ENCODE assay signal across 20 mouse cellular contexts in genomic region chr10:82847821-82848459, GRCm38 (mm10). TPM values are rescaled to one million over a fixed set of nuclear protein-coding genes. Genes with fewer than 3 reads are reported as not detected.
DNase-seq lines count a peak whose midpoint lies in the region; ATAC-seq and TF ChIP-seq lines count a peak whose summit lies in the region.
"Had no signal": no experiment of that assay in that cellular context is flagged by ENCODE, and none has a peak within 500 bp of the region (broad histone marks: within the 10 kb centered on the region; RNA-seq: fewer than 3 reads in every experiment).

No protein-coding gene starts in this region.

- peak; percentile 48; the same call in 1 of the 2 replicates for ATAC-seq in liver, postnatal 0 days
- peak; percentile 89 for ATAC-seq in intestine, embryonic 15.5 days
- no peak for ATAC-seq in hindbrain, postnatal 0 days
- ATAC-seq: midbrain, embryonic 16.5 days had no signal

- H3K27me3 ChIP-seq in liver, postnatal 0 days (ENCODE audit: insufficient read depth, low read length) = no peaks in the 10 kb centered on the region
- H3K27me3 ChIP-seq in intestine, embryonic 15.5 days (replicated peaks) = no peaks in the 10 kb centered on the region
- no peaks in the 10 kb centered on the region for H3K27me3 ChIP-seq in kidney, adult 2 months (replicated peaks; ENCODE audit: control insufficient read depth, insufficient read depth, low read length)
- no peaks in the 10 kb centered on the region for H3K27me3 ChIP-seq in hindbrain, postnatal 0 days (ENCODE audit: insufficient read depth, low read length)
- H3K27me3 ChIP-seq: embryonic facial prominence, embryonic 15.5 days; hindbrain, embryonic 15.5 days; limb, embryonic 13.5 days had no signal

- WGBS in liver, postnatal 0 days (ENCODE audit: insufficient replicate concordance) = 62% methylated on average over 9 of the region's 9 CpGs
- 59% methylated on average over 9 of the region's 9 CpGs for WGBS in intestine, embryonic 15.5 days
- WGBS in kidney, adult 2 months = 52% methylated on average over 9 of the region's 9 CpGs
- WGBS in hindbrain, postnatal 0 days = 83% methylated on average over 9 of the region's 9 CpGs

- H3K4me2 ChIP-seq in liver, postnatal 0 days (ENCODE audit: low read depth, low read length) = no peak overlapping the region
- H3K4me2 ChIP-seq in intestine, embryonic 15.5 days (replicated peaks) = no peak overlapping the region
- H3K4me2 ChIP-seq in hindbrain, postnatal 0 days (ENCODE audit: low read depth, low read length) = no peak overlapping the region
- H3K4me2 ChIP-seq: embryonic facial prominence, embryonic 15.5 days; hindbrain, embryonic 15.5 days; limb, embryonic 13.5 days had no signal

- peak overlapping the region; percentile 63; the same call in 1 of the 2 replicates for H3K27ac ChIP-seq in liver, postnatal 0 days (ENCODE audit: low read depth)
- no peak overlapping the region for H3K27ac ChIP-seq in intestine, embryonic 15.5 days
- H3K27ac ChIP-seq in kidney, adult 2 months (ENCODE audit: insufficient read depth, low read depth, low read length) = peak overlapping the region; percentile 12; the same call in 1 of the 2 replicates
- no peak overlapping the region for H3K27ac ChIP-seq in hindbrain, postnatal 0 days
- H3K27ac ChIP-seq: embryonic facial prominence, embryonic 15.5 days; heart, adult 2 months; hindbrain, embryonic 15.5 days; limb, embryonic 13.5 days had no signal

- H3K4me3 ChIP-seq in liver, postnatal 0 days (ENCODE audit: low read depth, low read length) = no peak overlapping the region
- H3K4me3 ChIP-seq in intestine, embryonic 15.5 days (replicated peaks) = no peak overlapping the region
- no peak overlapping the region for H3K4me3 ChIP-seq in kidney, adult 2 months (ENCODE audit: insufficient read depth, low read depth, low read length)
- no peak overlapping the region for H3K4me3 ChIP-seq in hindbrain, postnatal 0 days (ENCODE audit: low read length)
- H3K4me3 ChIP-seq: embryonic facial prominence, embryonic 15.5 days; heart, adult 2 months; hindbrain, embryonic 15.5 days; limb, embryonic 13.5 days had no signal

- TF ChIP-seq EP300 in liver, postnatal 0 days (IDR thresholded peaks at IDR 0.05; ENCODE audit: low read depth) = no peak

- no peak overlapping the region for H3K9ac ChIP-seq in liver, postnatal 0 days (replicated peaks)
- H3K9ac ChIP-seq in intestine, embryonic 15.5 days = no peak overlapping the region
- H3K9ac ChIP-seq in hindbrain, postnatal 0 days (replicated peaks; ENCODE audit: low read length) = no peak overlapping the region
- H3K9ac ChIP-seq: embryonic facial prominence, embryonic 15.5 days; hindbrain, embryonic 15.5 days; limb, embryonic 13.5 days had no signal

- TF ChIP-seq CTCF in liver, postnatal 0 days (IDR thresholded peaks at IDR 0.05; ENCODE audit: low read depth) = no peak
- no peak for TF ChIP-seq CTCF in kidney, adult 2 months (conservative IDR thresholded peaks at IDR 0.05; ENCODE audit: insufficient read depth, insufficient read length, low read depth, low read length)
- no peak for TF ChIP-seq CTCF in hindbrain, postnatal 0 days (IDR thresholded peaks at IDR 0.05; ENCODE audit: low read depth)

- no peak for DNase-seq in liver, postnatal 0 days
- DNase-seq in liver = no peak
- DNase-seq in kidney, adult 2 months = peak; percentile 81
- peak; percentile 56 for DNase-seq in kidney, postnatal 14 days
- DNase-seq in left cerebral cortex, postnatal 4 days = no peak
- DNase-seq in frontal cortex, adult 2 months (ENCODE audit: extremely low spot score in 1 of 2, low spot score in 1 of 2) = no peak
- no peak for DNase-seq in hindbrain, postnatal 0 days (ENCODE audit: low spot score)
- DNase-seq: adrenal gland, postnatal 36 days; B cell, adult 2 months; cerebellum, adult 11-12 months; cerebellum, postnatal 25 days; gastrocnemius, postnatal 14 days; heart, adult 2 months; heart, postnatal 36 days; lung, postnatal 14 days had no signal

- no peak for TF ChIP-seq POLR2A in kidney, adult 2 months (IDR thresholded peaks at IDR 0.05; ENCODE audit: low read depth, low read length)

- H3K36me3 ChIP-seq in liver, postnatal 0 days (replicated peaks; ENCODE audit: insufficient read depth, low read length) = no peaks in the 10 kb centered on the region
- no peaks in the 10 kb centered on the region for H3K36me3 ChIP-seq in intestine, embryonic 15.5 days
- H3K36me3 ChIP-seq in kidney, adult 2 months (ENCODE audit: control insufficient read depth, insufficient read depth, low read length) = no peaks in the 10 kb centered on the region
- no peaks in the 10 kb centered on the region for H3K36me3 ChIP-seq in hindbrain, postnatal 0 days (ENCODE audit: insufficient read depth, low read length)
- H3K36me3 ChIP-seq: embryonic facial prominence, embryonic 15.5 days; hindbrain, embryonic 15.5 days; limb, embryonic 13.5 days had no signal

- H3K9me3 ChIP-seq in liver, postnatal 0 days (ENCODE audit: low read length) = no peaks in the 10 kb centered on the region
- H3K9me3 ChIP-seq in intestine, embryonic 15.5 days = no peaks in the 10 kb centered on the region
- no peaks in the 10 kb centered on the region for H3K9me3 ChIP-seq in hindbrain, postnatal 0 days (ENCODE audit: low read length)
- H3K9me3 ChIP-seq: embryonic facial prominence, embryonic 15.5 days; hindbrain, embryonic 15.5 days; limb, embryonic 13.5 days had no signal

- H3K4me1 ChIP-seq in liver, postnatal 0 days (ENCODE audit: insufficient read depth) = no peaks in the 10 kb centered on the region
- H3K4me1 ChIP-seq in intestine, embryonic 15.5 days (replicated peaks) = no peaks in the 10 kb centered on the region
- H3K4me1 ChIP-seq in kidney, adult 2 months (ENCODE audit: control insufficient read depth, insufficient read depth, low read length) = peaks cover 7% of the 10 kb centered on the region; the same call in 1 of the 2 replicates
- no peaks in the 10 kb centered on the region for H3K4me1 ChIP-seq in hindbrain, postnatal 0 days (ENCODE audit: insufficient read depth, low read length)
- H3K4me1 ChIP-seq: hindbrain, embryonic 15.5 days had no signal

- intact Hi-C loops in left cerebral cortex, postnatal 4 days (cut with DNase I) = no loop called here

RNA-seq across cellular contexts. Expression of gene Txnrd1, which starts 14.2 kb away (rescaled TPM):
- 26.7 and 28.1 TPM in 2 replicates for polyA plus RNA-seq in liver, postnatal 0 days (2015; fragmentation: Nextera tagmentation; extraction: Ambion mirVana)
- polyA plus RNA-seq in intestine, embryonic 15.5 days (2015; fragmentation: Nextera tagmentation; extraction: Ambion mirVana) = 106 and 115 TPM in 2 replicates
- polyA plus RNA-seq in kidney, adult 2 months (2012; rRNA removed) = 58.0 and 62.1 TPM in 2 replicates
- 10 to 100 TPM; 90.2 to 94.2 TPM for total RNA-seq in left cerebral cortex, postnatal 4 days (2021)
- 47.5 and 51.4 TPM in 2 replicates for polyA plus RNA-seq in frontal cortex, adult 2 months (2012; rRNA removed)
- 79.6 and 80.0 TPM in 2 replicates for total RNA-seq in hindbrain, postnatal 0 days (2014; rRNA removed)
- 62.3 and 64.8 TPM in 2 replicates for polyA plus RNA-seq in hindbrain, postnatal 0 days (2015; fragmentation: Nextera tagmentation; extraction: Ambion mirVana)

RNA-seq across cellular contexts. Expression of gene Eid3, which starts 18.5 kb away (rescaled TPM):
- 0.15 TPM in 1 of 2 replicates, not detected in the other for polyA plus RNA-seq in liver, postnatal 0 days (2015; fragmentation: Nextera tagmentation; extraction: Ambion mirVana)
- 0.42 and 0.46 TPM in 2 replicates for polyA plus RNA-seq in intestine, embryonic 15.5 days (2015; fragmentation: Nextera tagmentation; extraction: Ambion mirVana)
- polyA plus RNA-seq in kidney, adult 2 months (2012; rRNA removed) = 0.09 and 0.24 TPM in 2 replicates
- total RNA-seq in left cerebral cortex, postnatal 4 days (2021) = 1 to 10 TPM; 3.0 to 4.5 TPM
- polyA plus RNA-seq in frontal cortex, adult 2 months (2012; rRNA removed) = 0.42 and 0.69 TPM in 2 replicates
- 0.50 and 2.6 TPM in 2 replicates for total RNA-seq in hindbrain, postnatal 0 days (2014; rRNA removed)
- 0.26 and 0.33 TPM in 2 replicates for polyA plus RNA-seq in hindbrain, postnatal 0 days (2015; fragmentation: Nextera tagmentation; extraction: Ambion mirVana)

Comparison
In these comparisons a context has a peak if more than half of its experiments do, and no peak if none do; other contexts are left out.
1. DNase-seq: peak in kidney, adult 2 months (single experiment) and kidney, postnatal 14 days (single experiment); none in liver, postnatal 0 days (single experiment), liver (single experiment), left cerebral cortex, postnatal 4 days (single experiment), frontal cortex, adult 2 months (0 of 2) and hindbrain, postnatal 0 days (single experiment).
2. H3K27ac ChIP-seq: peak in liver, postnatal 0 days (single experiment) and kidney, adult 2 months (single experiment); none in intestine, embryonic 15.5 days (single experiment) and hindbrain, postnatal 0 days (single experiment).